Mouse (Mus musculus) bone marrow, adult 2 months (tissue): ENCODE measurements around the gene Mall.

Experiments used
- CTCF ChIP-seq: fragments of 200-500 bp; IDR thresholded peaks from 2 replicates; pipeline ENCODE4 v1.5.1; 2011; ENCODE audit warnings: low read length, control low read depth; ENCODE audit not compliant: control insufficient read depth, insufficient read depth
- POLR2A ChIP-seq: fragments of 200-500 bp; IDR thresholded peaks from 2 replicates; pipeline ENCODE4 v1.6.1; 2011; ENCODE audit warnings: low read depth, mild to moderate bottlenecking, control low read depth, low read length, borderline replicate concordance; ENCODE audit not compliant: control insufficient read depth

GRCm38 (mm10) chr2:127778451-127778850 lies 48.7 kb upstream of the Mall start:
- TF ChIP-seq POLR2A (no peak), CTCF (no peak)
